Mouse (Mus musculus): ENCODE results near the gene Opcml.

Gene Opcml

GRCm38 (mm10) chr9:28615447-28615846, 824.9 kb downstream of the Opcml start:
- in situ Hi-C loops (cut with MseI, MboI): no loop called here

- in situ Hi-C loops (cut with MseI, MboI): no loop called here
These were observed 827.1 kb downstream of the Opcml start for GRCm38 (mm10) chr9:28617666-28618065.

GRCm38 (mm10) chr9:28618186-28618892, 827.8 kb downstream of the Opcml start:
- in situ Hi-C loops (cut with MseI, MboI): no loop called here

- in situ Hi-C loops (cut with MseI, MboI): no loop called here
These were observed 831.4 kb downstream of the Opcml start for GRCm38 (mm10) chr9:28621939-28622338.

- in situ Hi-C loops (cut with MseI, MboI): no loop called here
These were observed 834.3 kb downstream of the Opcml start for GRCm38 (mm10) chr9:28624870-28625269.

- in situ Hi-C loops (cut with MseI, MboI): no loop called here
These were observed 852.2 kb downstream of the Opcml start for GRCm38 (mm10) chr9:28642766-28643165.

- in situ Hi-C loops (cut with MseI, MboI): no loop called here
These were observed 853.5 kb downstream of the Opcml start for GRCm38 (mm10) chr9:28644063-28644462.

- in situ Hi-C loops (cut with MseI, MboI): no loop called here
These were observed 859.5 kb downstream of the Opcml start for GRCm38 (mm10) chr9:28650089-28650488.

GRCm38 (mm10) chr9:28659996-28660395, 869.4 kb downstream of the Opcml start:
- in situ Hi-C loops (cut with MseI, MboI): no loop called here

GRCm38 (mm10) chr9:28662882-28663281, 872.3 kb downstream of the Opcml start:
- in situ Hi-C loops (cut with MseI, MboI): no loop called here

- in situ Hi-C loops (cut with MseI, MboI): no loop called here
These were observed 889.7 kb downstream of the Opcml start for GRCm38 (mm10) chr9:28680309-28680708.

- in situ Hi-C loops (cut with MseI, MboI): no loop called here
These were observed 890.9 kb downstream of the Opcml start for GRCm38 (mm10) chr9:28681252-28682037.

GRCm38 (mm10) chr9:28683951-28684470, 893.4 kb downstream of the Opcml start:
- in situ Hi-C loops (cut with MseI, MboI): no loop called here

GRCm38 (mm10) chr9:28686942-28687611, 896.5 kb downstream of the Opcml start:
- in situ Hi-C loops (cut with MseI, MboI): no loop called here

GRCm38 (mm10) chr9:28690134-28690533, 899.6 kb downstream of the Opcml start:
- in situ Hi-C loops (cut with MseI, MboI): no loop called here

- in situ Hi-C loops (cut with MseI, MboI): no loop called here
These were observed 915.2 kb downstream of the Opcml start for GRCm38 (mm10) chr9:28705796-28706195.

- in situ Hi-C loops (cut with MseI, MboI): no loop called here
These were observed 924.0 kb downstream of the Opcml start for GRCm38 (mm10) chr9:28714544-28714943.

GRCm38 (mm10) chr9:28720186-28720585, 929.6 kb downstream of the Opcml start:
- in situ Hi-C loops (cut with MseI, MboI): no loop called here

GRCm38 (mm10) chr9:28731811-28732602, 941.4 kb downstream of the Opcml start:
- in situ Hi-C loops (cut with MseI, MboI): no loop called here

- in situ Hi-C loops (cut with MseI, MboI): no loop called here
These were observed 947.4 kb downstream of the Opcml start for GRCm38 (mm10) chr9:28737955-28738354.

GRCm38 (mm10) chr9:28738451-28738860, 947.9 kb downstream of the Opcml start:
- in situ Hi-C loops (cut with MseI, MboI): no loop called here

Measured in mouse trophoblast stem cell (cell line).